Mouse (Mus musculus) inflammation-experienced regulatory T-cells, adult 16 weeks (primary cell): ENCODE data around the gene Ccl9. TPM values are rescaled to one million over a fixed set of nuclear protein-coding genes. Genes with fewer than 3 reads are reported as not detected.

ENCODE experiments used
- polyA plus RNA-seq: library from polyadenylated mRNA; unstranded; fragments of 100-300 nt; shearing (Covaris generic); gene quantifications from one replicate; pipeline ENCODE4 v1.2.1, GENCODE M21; 2017

The Ccl9 gene
- not detected for polyA plus RNA-seq

GRCm38 (mm10) chr11:83578186-83578760 is at the start of gene Ccl9:
Ccl9 (minus strand) TSS chr11:83578636.

GRCm38 (mm10) chr11:83592853-83593252 is 14.4 kb upstream of the Ccl9 start, which contains the start of gene Ccl6:
Ccl6 (minus strand) TSS chr11:83593087.

GRCm38 (mm10) chr11:83530360-83530759 is 48.1 kb downstream of the Ccl9 start, which contains the start of gene Ccl5:
Ccl5 (minus strand) TSS chr11:83530518.

Other genes with a start within 250 kb of the Ccl9 start
- not detected for gene Rasl10b, start 169.5 kb downstream of the Ccl9 start, polyA plus RNA-seq
- not detected for gene Gas2l2, start 149.2 kb downstream of the Ccl9 start, polyA plus RNA-seq
- gene 1700020L24Rik, start 141.0 kb downstream of the Ccl9 start, polyA plus RNA-seq: 2.7 TPM
- not detected for gene Mmp28, start 115.6 kb downstream of the Ccl9 start, polyA plus RNA-seq
- gene Taf15, start 105.5 kb downstream of the Ccl9 start, polyA plus RNA-seq: 18.0 TPM
- gene Heatr9, start 56.5 kb downstream of the Ccl9 start, polyA plus RNA-seq: 0.30 TPM
- 149 TPM for gene Ccl5, start 48.1 kb downstream of the Ccl9 start, polyA plus RNA-seq
- gene Ccl6, start 14.5 kb upstream of the Ccl9 start, polyA plus RNA-seq: 0.62 TPM
- not detected for gene Rpl9-ps1, start 67.0 kb upstream of the Ccl9 start, polyA plus RNA-seq
- gene Ccl3, start 70.7 kb upstream of the Ccl9 start, polyA plus RNA-seq: 0.78 TPM
- 7.7 TPM for gene Ccl4, start 83.9 kb upstream of the Ccl9 start, polyA plus RNA-seq
- gene Wfdc17, start 125.4 kb upstream of the Ccl9 start, polyA plus RNA-seq: 1.4 TPM
- not detected for gene Wfdc18, start 130.4 kb upstream of the Ccl9 start, polyA plus RNA-seq
- gene Wfdc21, start 168.3 kb upstream of the Ccl9 start, polyA plus RNA-seq: not detected
- 45.3 TPM for gene Heatr6, start 175.1 kb upstream of the Ccl9 start, polyA plus RNA-seq